Mouse (Mus musculus) midbrain, embryonic 16.5 days (tissue): ENCODE data around the gene E2f2. TPM values are rescaled to one million over a fixed set of nuclear protein-coding genes. Genes with fewer than 3 reads are reported as not detected.
A peak's percentile ranks its signal among the peaks of the same experiment; 100 is the strongest.

Experiments used
- ATAC-seq: fragments of 200-750 bp; cut with Nextera tagmentation; 2 replicates; pipeline ENCODE4 v1.8.0; 2017; ENCODE audit warnings: moderate TSS enrichment
- H3K27ac ChIP-seq: fragments of 300-500 bp; sonication (generic); 2 replicates; pipeline ENCODE4 v1.5.1; 2014; ENCODE audit warnings: mild to moderate bottlenecking, low read length, mixed read lengths
- H3K27me3 ChIP-seq: fragments of 300-500 bp; sonication (generic); 2 replicates; pipeline ENCODE4 v1.6.1; 2014; ENCODE audit warnings: low read depth, low read length, mixed read lengths; ENCODE audit not compliant: control insufficient read depth, insufficient read depth
- H3K36me3 ChIP-seq: fragments of 300-500 bp; sonication (generic); 2 replicates; pipeline ENCODE4 v1.6.1; 2014; ENCODE audit warnings: mild to moderate bottlenecking, low read length, moderate library complexity, mixed read lengths; ENCODE audit not compliant: control insufficient read depth, insufficient read depth
- H3K4me1 ChIP-seq: fragments of 300-500 bp; sonication (generic); 2 replicates; pipeline ENCODE4 v1.6.1; 2014; ENCODE audit warnings: mild to moderate bottlenecking, low read length, mixed read lengths; ENCODE audit not compliant: control insufficient read depth, insufficient read depth
- H3K4me2 ChIP-seq: fragments of 300-500 bp; sonication (generic); 2 replicates; pipeline ENCODE4 v1.6.1; 2014; ENCODE audit warnings: mild to moderate bottlenecking, low read length, mixed read lengths
- H3K4me3 ChIP-seq: fragments of 300-500 bp; sonication (generic); 2 replicates; pipeline ENCODE4 v1.5.1; 2014; ENCODE audit warnings: low read depth, mild to moderate bottlenecking, low read length, moderate library complexity, mixed read lengths
- H3K9ac ChIP-seq: fragments of 300-500 bp; sonication (generic); 2 replicates; pipeline ENCODE4 v1.6.1; 2014; ENCODE audit warnings: low read depth, low read length, mixed read lengths
- H3K9me3 ChIP-seq: fragments of 300-500 bp; sonication (generic); replicated peaks from 2 replicates; pipeline ENCODE4 v1.6.1; 2014; ENCODE audit warnings: mild to moderate bottlenecking, low read length, mixed read lengths; ENCODE audit not compliant: control insufficient read depth, poor library complexity, severe bottlenecking
- WGBS: fragments of 180-500 bp; shearing (Covaris S2); extraction: QIAGEN DNeasy Blood & Tissue Kit; methylation state at CpG from one replicate; pipeline ENCODE4 v1.1.7; 2014; 5-methylcytosine and 5-hydroxymethylcytosine counted together
- polyA plus RNA-seq: library from polyadenylated mRNA; unstranded; fragments of >200 nt; fragmentation: Nextera tagmentation; extraction: Ambion mirVana; gene quantifications from 2 replicates; pipeline ENCODE4 v1.2.1, GENCODE M21; 2015

Gene E2f2
- polyA plus RNA-seq, 1 experiment from 2014 or later, result 1.6 TPM

DNA sequence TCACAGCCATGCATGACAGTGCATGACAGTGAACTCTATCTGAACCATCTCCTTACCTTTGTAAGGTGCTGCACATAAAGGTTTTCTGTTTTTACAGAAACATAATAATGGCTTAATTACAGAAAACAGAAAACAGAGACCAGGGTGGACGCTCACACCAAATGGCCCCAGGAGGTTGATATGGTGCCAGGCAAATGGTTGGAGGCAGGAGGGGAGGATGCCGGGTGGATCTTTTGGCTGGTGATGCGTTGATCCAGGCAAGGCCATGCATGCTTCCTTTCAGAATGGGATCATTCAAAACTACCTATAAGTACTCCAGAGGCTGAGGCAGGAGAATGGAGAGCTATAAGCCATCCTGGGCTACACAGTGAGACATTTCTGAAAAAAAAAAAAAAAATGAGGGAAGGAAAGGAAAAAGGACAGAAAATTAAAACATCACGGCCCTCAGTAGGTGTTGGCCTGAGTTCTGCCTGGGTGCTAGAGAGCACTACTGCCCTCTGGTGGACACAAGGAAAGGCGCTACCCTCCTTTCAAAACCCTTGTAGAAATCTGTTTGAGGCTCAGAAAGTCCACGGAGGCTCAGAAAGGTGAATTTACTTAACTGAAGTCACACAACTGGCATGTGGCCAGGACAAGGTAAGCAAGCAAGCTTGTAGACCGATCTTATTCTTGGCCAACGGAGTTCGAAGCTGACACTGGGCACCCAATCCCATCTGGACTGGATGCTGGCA, 27.5 kb downstream of the E2f2 start:
- ATAC-seq, result no peak
- H3K27me3 ChIP-seq, result no peaks in the 10 kb centered on the region
- no peaks in the 10 kb centered on the region for H3K9me3 ChIP-seq
- no peak overlapping the region for H3K27ac ChIP-seq
- H3K9ac ChIP-seq, result no peak overlapping the region
- H3K4me2 ChIP-seq, result no peak overlapping the region
- WGBS, result 33% methylated on average over 9 of the region's 9 CpGs
- H3K4me3 ChIP-seq, result no peak overlapping the region
- H3K36me3 ChIP-seq, result no peaks in the 10 kb centered on the region
- H3K4me1 ChIP-seq, result no peaks in the 10 kb centered on the region

DNA sequence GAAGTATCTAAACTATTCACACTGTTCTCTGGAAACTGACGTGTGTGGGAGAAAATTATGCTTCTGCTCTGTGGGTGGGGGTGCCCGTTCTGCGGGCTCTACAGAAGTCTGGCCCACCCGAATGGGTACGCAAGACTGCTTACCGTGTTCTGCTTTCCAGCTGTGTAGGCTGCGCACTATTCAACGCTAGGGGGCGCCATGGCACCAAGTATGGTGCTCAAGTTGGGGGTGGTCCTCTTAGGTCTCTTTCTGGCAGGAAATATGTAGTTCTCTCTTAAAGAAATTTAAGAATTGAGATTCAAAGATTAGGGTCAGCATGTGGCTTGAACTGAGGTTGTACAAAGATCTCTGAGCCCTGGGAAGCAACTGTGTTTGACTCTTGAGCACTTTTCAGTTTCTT, 30.3 kb downstream of the E2f2 start:
- Histone ChIP-seq H3K4me3 (no peak overlapping the region), H3K4me2 (no peak overlapping the region), H3K27me3 (no peaks in the 10 kb centered on the region), H3K36me3 (no peaks in the 10 kb centered on the region), H3K9me3 (no peaks in the 10 kb centered on the region), H3K4me1 (peaks cover 9% of the 10 kb centered on the region), H3K27ac (no peak overlapping the region), H3K9ac (no peak overlapping the region)
- ATAC-seq, result no peak
- WGBS, result 6% methylated on average over 9 of the region's 9 CpGs

DNA sequence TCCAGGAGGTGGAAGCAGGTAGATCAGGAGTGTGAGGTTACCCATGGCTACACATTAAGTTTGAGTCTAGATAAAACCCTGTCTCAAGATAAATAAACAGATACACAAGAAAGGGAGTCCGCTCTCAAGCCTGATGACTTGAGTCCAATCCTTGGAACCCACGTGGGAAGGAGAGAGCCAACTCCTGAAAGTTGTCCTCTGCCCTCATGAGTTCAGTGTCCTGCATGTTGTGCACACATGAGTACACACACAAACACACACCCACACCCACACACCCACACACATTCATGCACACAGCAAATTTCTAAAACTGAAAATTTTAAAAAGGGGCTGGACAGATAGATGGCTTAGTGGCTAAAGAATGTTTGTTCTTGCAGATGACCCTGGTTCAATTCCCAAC, 32.6 kb downstream of the E2f2 start:
- no peak for ATAC-seq
- Histone ChIP-seq H3K27me3 (no peaks in the 10 kb centered on the region), H3K9me3 (no peaks in the 10 kb centered on the region), H3K27ac (no peak overlapping the region), H3K4me2 (no peak overlapping the region), H3K9ac (no peak overlapping the region), H3K4me3 (no peak overlapping the region), H3K4me1 (peaks cover 10% of the 10 kb centered on the region), H3K36me3 (no peaks in the 10 kb centered on the region)
- WGBS, result 71% methylated on average over 2 of the region's 2 CpGs

DNA sequence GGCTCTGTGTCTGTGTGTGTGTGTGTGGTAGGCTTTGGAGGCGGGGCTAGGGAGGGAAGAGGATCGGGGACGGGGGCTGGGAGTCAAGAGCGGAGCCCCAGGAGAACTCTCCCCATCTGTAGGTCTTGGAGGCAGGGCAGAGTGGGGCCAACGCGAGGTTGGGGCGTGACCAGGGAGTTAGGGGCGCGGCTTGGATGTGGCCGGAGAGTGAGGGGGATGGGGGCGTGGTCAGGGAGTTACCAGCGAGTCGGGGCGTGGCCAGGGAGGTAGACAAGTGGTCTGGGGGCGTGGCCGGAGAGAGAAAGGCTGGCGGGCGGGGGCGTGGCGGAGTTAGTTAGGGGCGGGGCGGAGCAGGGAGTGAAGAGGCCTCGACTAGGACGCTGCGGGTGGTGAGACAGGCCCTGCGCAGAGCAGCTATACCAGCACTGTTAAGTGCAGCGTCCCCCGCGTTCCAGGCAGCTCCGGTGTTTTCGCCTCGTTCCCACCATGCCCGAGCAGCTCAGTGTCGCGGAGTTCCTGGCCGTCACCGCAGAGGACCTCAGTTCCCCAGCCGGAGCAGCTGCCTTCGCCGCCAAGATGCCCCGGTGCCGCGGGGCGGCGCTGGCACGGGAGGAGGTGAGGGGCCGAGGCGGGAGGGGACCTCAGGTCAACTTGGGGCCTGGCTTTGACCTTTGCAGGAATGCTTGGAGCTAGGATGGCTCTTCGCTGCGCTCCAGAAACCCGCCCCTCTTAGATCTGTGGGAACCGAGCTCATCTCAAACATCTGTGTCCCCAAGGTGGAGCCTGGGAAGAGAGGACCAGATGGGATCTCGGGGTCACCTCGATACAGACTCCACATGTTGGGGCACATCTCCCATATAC, 34.1 kb downstream of the E2f2 start, which contains the start of gene Asap3:
TSS of gene Asap3 (plus strand) at position 333 of the 861 bp plus-strand sequence.
- WGBS, result under 1% methylated on average over 54 of the region's 54 CpGs
- Histone ChIP-seq H3K27ac (no peak within 1 kb of the TSS), H3K4me2 (peak within 1 kb of the TSS; percentile 98), H3K4me1 (peaks cover 10% of the 10 kb centered on the region), H3K36me3 (no peaks in the 10 kb centered on the region), H3K27me3 (no peaks in the 10 kb centered on the region), H3K9me3 (no peaks in the 10 kb centered on the region), H3K4me3 (peak within 1 kb of the TSS; percentile 63), H3K9ac (peak within 1 kb of the TSS; percentile 77)
- peak; percentile 85 for ATAC-seq

GRCm38 (mm10) chr4:136206943-136207342, 34.7 kb downstream of the E2f2 start:
- Histone ChIP-seq H3K4me1 (peaks cover 10% of the 10 kb centered on the region), H3K9me3 (no peaks in the 10 kb centered on the region), H3K9ac (peak overlapping the region; percentile 77), H3K36me3 (no peaks in the 10 kb centered on the region), H3K4me3 (peak overlapping the region; percentile 63), H3K4me2 (peak overlapping the region; percentile 98), H3K27me3 (no peaks in the 10 kb centered on the region), H3K27ac (no peak overlapping the region)
- ATAC-seq, result no peak
- WGBS, result 7% methylated on average over 6 of the region's 6 CpGs

DNA sequence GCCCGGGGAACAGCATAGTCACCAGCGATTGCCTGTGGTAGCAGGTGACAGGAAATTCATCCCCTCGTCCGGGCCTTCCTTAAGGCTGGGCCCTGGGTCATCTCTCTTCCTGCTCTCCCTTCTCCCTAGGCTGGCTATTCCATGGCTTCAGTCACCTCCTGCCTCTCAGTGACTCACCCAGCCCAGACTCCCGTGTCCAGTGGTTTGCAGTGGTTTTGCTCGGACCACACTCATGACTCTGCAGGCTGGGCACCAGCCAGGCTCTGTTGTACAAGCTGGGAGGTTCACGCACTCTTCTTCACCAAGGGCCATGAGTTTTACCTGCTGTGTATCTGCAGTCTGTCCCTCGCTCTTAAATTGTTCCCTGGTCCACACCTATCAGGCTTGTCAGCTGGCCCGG, 38.7 kb downstream of the E2f2 start:
- no peaks in the 10 kb centered on the region for H3K27me3 ChIP-seq
- no peak overlapping the region for H3K9ac ChIP-seq
- H3K36me3 ChIP-seq, result no peaks in the 10 kb centered on the region
- H3K4me1 ChIP-seq, result peaks cover 10% of the 10 kb centered on the region
- 87% methylated on average over 9 of the region's 9 CpGs for WGBS
- no peak overlapping the region for H3K27ac ChIP-seq
- H3K9me3 ChIP-seq, result no peaks in the 10 kb centered on the region
- ATAC-seq, result no peak
- no peak overlapping the region for H3K4me3 ChIP-seq
- H3K4me2 ChIP-seq, result no peak overlapping the region

DNA sequence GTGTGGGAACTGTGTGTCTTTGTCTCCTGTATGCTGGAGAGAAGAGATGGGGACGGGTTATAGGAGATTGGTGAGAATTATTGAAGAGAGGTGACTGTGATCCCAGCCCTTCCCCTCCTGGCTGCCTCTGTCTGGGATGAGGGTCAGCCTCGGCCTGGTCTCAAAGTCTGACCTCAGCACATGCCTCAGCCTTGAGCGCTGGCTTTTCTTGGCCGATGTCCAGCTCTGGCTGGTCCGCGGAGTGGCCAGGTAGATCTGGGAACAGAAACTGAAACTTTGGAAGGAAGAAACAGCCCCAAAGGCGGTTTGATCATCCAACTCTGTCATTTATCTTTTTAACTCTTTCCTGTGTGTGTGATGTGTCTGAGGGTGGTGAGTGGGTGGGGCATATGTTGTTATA, 41.4 kb downstream of the E2f2 start:
- no peak overlapping the region for H3K4me2 ChIP-seq
- WGBS, result 75% methylated on average over 7 of the region's 7 CpGs

DNA sequence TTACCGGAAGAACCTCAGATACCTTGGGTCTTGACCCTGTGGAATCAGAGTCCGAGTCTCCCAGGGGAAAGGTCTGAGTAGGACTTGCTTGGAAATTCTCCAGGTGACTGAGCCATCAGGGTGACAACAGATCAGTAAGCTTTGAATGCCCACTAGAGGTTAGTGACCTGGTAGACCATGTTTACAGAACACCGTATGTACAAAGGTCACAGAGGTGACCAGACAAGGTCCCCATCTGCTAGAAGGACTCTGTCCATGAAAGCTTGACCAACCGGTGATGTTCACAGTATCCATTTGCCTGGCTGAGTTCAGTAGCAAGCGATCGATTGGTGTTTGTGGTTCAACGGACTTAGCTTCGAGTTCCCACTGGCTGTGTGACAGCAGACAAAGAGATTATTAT, 42.6 kb downstream of the E2f2 start:
- no peaks in the 10 kb centered on the region for H3K9me3 ChIP-seq
- peaks cover 5% of the 10 kb centered on the region; the same call in 1 of the 2 replicates for H3K4me1 ChIP-seq
- H3K36me3 ChIP-seq, result no peaks in the 10 kb centered on the region
- no peak overlapping the region for H3K4me2 ChIP-seq
- H3K27me3 ChIP-seq, result peaks cover 3% of the 10 kb centered on the region; the same call in 1 of the 2 replicates
- no peak overlapping the region for H3K4me3 ChIP-seq
- no peak overlapping the region for H3K27ac ChIP-seq
- WGBS, result 87% methylated on average over 8 of the region's 8 CpGs
- ATAC-seq, result no peak
- H3K9ac ChIP-seq, result no peak overlapping the region

More for the DNA sequence above, 41.4 kb downstream of the E2f2 start:
- H3K27ac ChIP-seq, result no peak overlapping the region
- H3K4me3 ChIP-seq, result no peak overlapping the region
- H3K36me3 ChIP-seq, result no peaks in the 10 kb centered on the region
- H3K9ac ChIP-seq, result no peak overlapping the region
- peaks cover 5% of the 10 kb centered on the region; the same call in 1 of the 2 replicates for H3K4me1 ChIP-seq
- ATAC-seq, result no peak
- H3K9me3 ChIP-seq, result no peaks in the 10 kb centered on the region
- no peaks in the 10 kb centered on the region for H3K27me3 ChIP-seq

GRCm38 (mm10) chr4:136215576-136215975, 43.4 kb downstream of the E2f2 start:
- Histone ChIP-seq H3K4me2 (no peak overlapping the region), H3K9ac (no peak overlapping the region), H3K9me3 (no peaks in the 10 kb centered on the region), H3K4me3 (no peak overlapping the region), H3K36me3 (no peaks in the 10 kb centered on the region), H3K4me1 (peaks cover 5% of the 10 kb centered on the region; the same call in 1 of the 2 replicates), H3K27ac (no peak overlapping the region), H3K27me3 (peaks cover 3% of the 10 kb centered on the region; the same call in 1 of the 2 replicates)
- 77% methylated on average over 8 of the region's 8 CpGs for whole genome bisulfite sequencing
- no peak for ATAC-seq
